Mouse (Mus musculus): ENCODE measurements at regions not wholly inside any gene's neighbourhood (a gene's known extent, or its start where the extent isn't known, plus 50 kb on each side); places are given as distances from the start of the nearest gene placed in this dataset.

GRCm38 (mm10) chr13:39894159-39894558, 467.1 kb downstream of the Ofcc1 start:
- Histone ChIP-seq H3K4me1 (ENCODE audit: control insufficient read depth in 1 of 2, insufficient read depth in 2 of 2, low read length in 2 of 2) (no peaks in the 10 kb centered on the region), H3K27me3 (ENCODE audit: control insufficient read depth in 1 of 2, insufficient read depth in 2 of 2, low read length in 2 of 2) (no peaks in the 10 kb centered on the region), H3K4me3 (ENCODE audit: control insufficient read depth in 1 of 2, insufficient read depth in 1 of 2, low read depth in 2 of 2, low read length in 2 of 2) (no peak overlapping the region), H3K27ac (ENCODE audit: control insufficient read depth, low read depth, low read length) (no peak overlapping the region), H3K79me2 (ENCODE audit: control insufficient read depth, insufficient read depth, low read length, poor library complexity) (no peaks in the 10 kb centered on the region), H3K36me3 (ENCODE audit: control insufficient read depth in 1 of 2, insufficient read depth in 2 of 2, low read length in 2 of 2) (no peaks in the 10 kb centered on the region), H3K9me3 (replicated peaks; ENCODE audit: insufficient read depth, low read length) (no peaks in the 10 kb centered on the region), H3K9ac (ENCODE audit: control insufficient read depth, low read depth, low read length, poor library complexity, severe bottlenecking) (no peak overlapping the region)
- TF ChIP-seq ZKSCAN1 (IDR thresholded peaks at IDR 0.05; ENCODE audit: low read depth, low read length), result no peak
- TF ChIP-seq ZNF384 (IDR thresholded peaks at IDR 0.05; ENCODE audit: low read depth, low read length), result no peak
- no peak for TF ChIP-seq USF1 (IDR thresholded peaks at IDR 0.05; ENCODE audit: low read depth, low read length)
- no peak for TF ChIP-seq POLR2AphosphoS5 (IDR thresholded peaks at IDR 0.05; ENCODE audit: borderline replicate concordance, low read depth, low read length)
- no peak for TF ChIP-seq ETS1 (IDR thresholded peaks at IDR 0.05; ENCODE audit: low read depth, low read length)
- TF ChIP-seq BHLHE40 (IDR thresholded peaks at IDR 0.05; ENCODE audit: borderline replicate concordance, low read depth, low read length), result no peak
- TF ChIP-seq MXI1 (IDR thresholded peaks at IDR 0.05; ENCODE audit: low read depth, low read length), result no peak
- TF ChIP-seq ZC3H11A (IDR thresholded peaks at IDR 0.05; ENCODE audit: low read depth, low read length), result no peak
- TF ChIP-seq ELF1 (IDR thresholded peaks at IDR 0.05; ENCODE audit: low read depth, low read length), result no peak
- DNase-seq (ENCODE audit: low read depth, low spot score), result no peak

GRCm38 (mm10) chr13:39881066-39881465, 480.2 kb downstream of the Ofcc1 start:
- Histone ChIP-seq H3K36me3 (ENCODE audit: control insufficient read depth in 1 of 2, insufficient read depth in 2 of 2, low read length in 2 of 2) (no peaks in the 10 kb centered on the region), H3K27me3 (ENCODE audit: control insufficient read depth in 1 of 2, insufficient read depth in 2 of 2, low read length in 2 of 2) (no peaks in the 10 kb centered on the region), H3K9ac (ENCODE audit: control insufficient read depth, low read depth, low read length, poor library complexity, severe bottlenecking) (no peak overlapping the region), H3K4me3 (ENCODE audit: control insufficient read depth in 1 of 2, insufficient read depth in 1 of 2, low read depth in 2 of 2, low read length in 2 of 2) (no peak overlapping the region), H3K79me2 (ENCODE audit: control insufficient read depth, insufficient read depth, low read length, poor library complexity) (no peaks in the 10 kb centered on the region), H3K9me3 (replicated peaks; ENCODE audit: insufficient read depth, low read length) (no peaks in the 10 kb centered on the region), H3K27ac (ENCODE audit: control insufficient read depth, low read depth, low read length) (no peak overlapping the region), H3K4me1 (ENCODE audit: control insufficient read depth in 1 of 2, insufficient read depth in 2 of 2, low read length in 2 of 2) (no peaks in the 10 kb centered on the region)
- DNase-seq (ENCODE audit: low read depth, low spot score), result no peak
- TF ChIP-seq HCFC1 (IDR thresholded peaks at IDR 0.05; ENCODE audit: low read depth, low read length) (no peak), GABPA (IDR thresholded peaks at IDR 0.05; ENCODE audit: low read depth, low read length) (no peak), MYB (IDR thresholded peaks at IDR 0.05; ENCODE audit: low read depth, low read length) (no peak), UBTF (IDR thresholded peaks at IDR 0.05; ENCODE audit: borderline replicate concordance, insufficient read depth, low read depth, low read length) (no peak), MXI1 (IDR thresholded peaks at IDR 0.05; ENCODE audit: low read depth, low read length) (no peak), ZMIZ1 (IDR thresholded peaks at IDR 0.05; ENCODE audit: low read depth, low read length) (no peak), RCOR1 (IDR thresholded peaks at IDR 0.05; ENCODE audit: low read depth, low read length) (no peak), POLR2AphosphoS5 (IDR thresholded peaks at IDR 0.05; ENCODE audit: borderline replicate concordance, low read depth, low read length) (no peak), MAFK (IDR thresholded peaks at IDR 0.05; ENCODE audit: borderline replicate concordance, low read depth, low read length) (no peak), POLR2A (IDR thresholded peaks at IDR 0.05; ENCODE audit: control insufficient read depth in 1 of 2, insufficient read depth in 1 of 2, low read depth in 1 of 2, low read length in 2 of 2, poor library complexity in 1 of 2) (no peak), NRF1 (IDR thresholded peaks at IDR 0.05; ENCODE audit: insufficient read depth, low read depth, low read length, poor library complexity, severe bottlenecking) (no peak), MEF2A (IDR thresholded peaks at IDR 0.05; ENCODE audit: extremely low read depth, insufficient replicate concordance, low read depth, low read length, poor library complexity, severe bottlenecking) (no peak), EP300 (IDR thresholded peaks at IDR 0.05; ENCODE audit: low read depth in 1 of 2, low read length in 2 of 2) (no peak), KAT2A (conservative IDR thresholded peaks at IDR 0.05; ENCODE audit: low read depth, low read length) (no peak), SIN3A (IDR thresholded peaks at IDR 0.05; ENCODE audit: low read length) (no peak), CHD2 (IDR thresholded peaks at IDR 0.05; ENCODE audit: low read length) (no peak), ZC3H11A (IDR thresholded peaks at IDR 0.05; ENCODE audit: low read depth, low read length) (no peak), USF1 (IDR thresholded peaks at IDR 0.05; ENCODE audit: low read depth, low read length) (no peak), ZKSCAN1 (IDR thresholded peaks at IDR 0.05; ENCODE audit: low read depth, low read length) (no peak)

Data from MEL (cell line).